Mouse (Mus musculus) MEL (cell line): ENCODE measurements at regions not wholly inside any gene's neighbourhood (a gene's known extent, or its start where the extent isn't known, plus 50 kb on each side); places are given as distances from the start of the nearest gene placed in this dataset.

Source experiments
- CTCF ChIP-seq, 3 experiments: IDR thresholded peaks in 2 of 3; conservative IDR thresholded peaks in 1 of 3; 2 replicates each; pipeline ENCODE4 v1.5.1; 2011 to 2012; ENCODE audit warnings: low read length in 3 of 3, low read depth in 2 of 3, mild to moderate bottlenecking in 2 of 3, improper control_type of control experiment in 1 of 3, inconsistent platforms in 1 of 3, mixed read lengths in 1 of 3, moderate library complexity in 1 of 3; ENCODE audit not compliant: control insufficient read depth in 1 of 3, insufficient read depth in 1 of 3, poor library complexity in 1 of 3, severe bottlenecking in 1 of 3
- KAT2A ChIP-seq: conservative IDR thresholded peaks from 2 replicates; pipeline ENCODE4 v1.6.1; 2012; ENCODE audit warnings: low read depth, low read length, improper control_type of control experiment, inconsistent platforms
- MAX ChIP-seq: IDR thresholded peaks from 2 replicates; pipeline ENCODE4 v1.6.1; 2011; ENCODE audit warnings: low read length, improper control_type of control experiment
- MEF2A ChIP-seq: IDR thresholded peaks from 2 replicates; pipeline ENCODE4 v1.6.1; 2014; ENCODE audit warnings: low read depth, mild to moderate bottlenecking, inconsistent platforms, low read length, improper control_type of control experiment; ENCODE audit not compliant: poor library complexity, insufficient replicate concordance, severe bottlenecking; ENCODE audit errors: extremely low read depth
- POLR2A ChIP-seq, 2 experiments: IDR thresholded peaks; 2 replicates each; pipeline ENCODE4 v1.6.1; 2011 to 2012; ENCODE audit warnings: low read length in 2 of 2, mild to moderate bottlenecking in 2 of 2, control low read depth in 1 of 2, improper control_type of control experiment in 1 of 2, low read depth in 1 of 2, moderate library complexity in 1 of 2; ENCODE audit not compliant: control insufficient read depth in 1 of 2, insufficient read depth in 1 of 2, poor library complexity in 1 of 2
- POLR2AphosphoS2 ChIP-seq: IDR thresholded peaks from 2 replicates; pipeline ENCODE4 v1.6.1; 2011; ENCODE audit warnings: low read length, improper control_type of control experiment
- POLR2AphosphoS5 ChIP-seq: IDR thresholded peaks from 2 replicates; pipeline ENCODE4 v1.6.1; 2012; ENCODE audit warnings: low read depth, borderline replicate concordance, mild to moderate bottlenecking, inconsistent platforms, low read length, moderate library complexity, mixed read lengths
- TCF12 ChIP-seq: IDR thresholded peaks from 2 replicates; pipeline ENCODE4 v1.6.1; 2014; ENCODE audit warnings: low read depth, mild to moderate bottlenecking, inconsistent platforms, low read length, improper control_type of control experiment, moderate library complexity
- USF1 ChIP-seq: IDR thresholded peaks from 2 replicates; pipeline ENCODE4 v1.6.1; 2014; ENCODE audit warnings: low read depth, mild to moderate bottlenecking, inconsistent platforms, low read length, improper control_type of control experiment, moderate library complexity
- ZC3H11A ChIP-seq: IDR thresholded peaks from 2 replicates; pipeline ENCODE4 v1.6.1; 2012; ENCODE audit warnings: low read depth, mild to moderate bottlenecking, inconsistent platforms, low read length, improper control_type of control experiment
- ZKSCAN1 ChIP-seq: IDR thresholded peaks from 2 replicates; pipeline ENCODE4 v1.6.1; 2012; ENCODE audit warnings: low read depth, mild to moderate bottlenecking, inconsistent platforms, low read length, improper control_type of control experiment, moderate library complexity
- ZNF384 ChIP-seq: IDR thresholded peaks from 2 replicates; pipeline ENCODE4 v1.6.1; 2012; ENCODE audit warnings: low read depth, mild to moderate bottlenecking, inconsistent platforms, low read length, improper control_type of control experiment

GRCm38 (mm10) chr2:95487580-95488135 lies 830.3 kb upstream of the Lrrc4c start:
- TF ChIP-seq KAT2A (no peak), MEF2A (no peak), POLR2AphosphoS2 (no peak), POLR2AphosphoS5 (no peak), USF1 (no peak), CTCF (IDR thresholded peaks at IDR 0.05 in 2 of 3, conservative IDR thresholded peaks at IDR 0.05 in 1 of 3; ENCODE audit: control insufficient read depth in 1 of 3, insufficient read depth in 1 of 3, low read depth in 2 of 3, low read length in 3 of 3, poor library complexity in 1 of 3, severe bottlenecking in 1 of 3) (no peak), POLR2A (IDR thresholded peaks at IDR 0.05; ENCODE audit: control insufficient read depth in 1 of 2, insufficient read depth in 1 of 2, low read depth in 1 of 2, low read length in 2 of 2, poor library complexity in 1 of 2) (no peak), TCF12 (no peak), ZKSCAN1 (no peak), ZC3H11A (no peak), ZNF384 (no peak), MAX (no peak)
